Comparison of ENCODE assay signal across 25 mouse cellular contexts in genomic region chr4:45648884-45649577, GRCm38 (mm10).
"Had no signal": no experiment of that assay in that cellular context is flagged by ENCODE, and none has a peak within 500 bp of the region (broad histone marks: within the 10 kb centered on the region; RNA-seq: fewer than 3 reads in every experiment).

No protein-coding gene starts in this region.

- H3K4me2 ChIP-seq: heart, embryonic 12.5 days; hindbrain, embryonic 12.5 days; hindbrain, embryonic 14.5 days; intestine, embryonic 15.5 days; limb, embryonic 12.5 days; liver, embryonic 12.5 days had no signal

- H3K4me3 ChIP-seq: gastrocnemius, adult 2 months; heart, embryonic 10.5 days; heart, embryonic 12.5 days; hindbrain, embryonic 10.5 days; hindbrain, embryonic 12.5 days; intestine, embryonic 15.5 days; layer of hippocampus, adult 2 months; left cerebral cortex, adult 2 months; limb, embryonic 10.5 days; limb, embryonic 12.5 days; liver, embryonic 12.5 days had no signal

- H3K27ac ChIP-seq: gastrocnemius, adult 2 months; heart, embryonic 10.5 days; hindbrain, embryonic 10.5 days; hindbrain, embryonic 12.5 days; hindbrain, embryonic 14.5 days; intestine, embryonic 15.5 days; kidney, postnatal 0 days; layer of hippocampus, adult 2 months; left cerebral cortex, adult 2 months; limb, embryonic 10.5 days; limb, embryonic 12.5 days; liver, embryonic 12.5 days; liver, embryonic 14.5 days had no signal

- H3K9me3 ChIP-seq: heart, embryonic 10.5 days; heart, embryonic 12.5 days; hindbrain, embryonic 10.5 days; hindbrain, embryonic 12.5 days; intestine, embryonic 15.5 days; limb, embryonic 10.5 days; limb, embryonic 12.5 days; liver, embryonic 12.5 days had no signal

- H3K36me3 ChIP-seq: heart, embryonic 10.5 days; heart, embryonic 12.5 days; hindbrain, embryonic 10.5 days; hindbrain, embryonic 12.5 days; intestine, embryonic 15.5 days; limb, embryonic 10.5 days; limb, embryonic 12.5 days; liver, embryonic 12.5 days had no signal

- H3K27me3 ChIP-seq: heart, embryonic 12.5 days; intestine, embryonic 15.5 days; limb, embryonic 12.5 days; liver, embryonic 12.5 days had no signal

- ATAC-seq: forebrain, embryonic 16.5 days; hindbrain, embryonic 16.5 days; inflammation-experienced regulatory T-cells, adult 6 months; intestine, embryonic 15.5 days; liver, embryonic 12.5 days had no signal

- DNase-seq: gastrocnemius, adult 2 months; gastrocnemius, postnatal 10 days; gastrocnemius, postnatal 25 days; heart, adult 18-20 months; heart, postnatal 10 days; heart, postnatal 4 days; kidney, adult 18-20 months; kidney, postnatal 14 days; kidney, postnatal 4 days had no signal

- H3K4me1 ChIP-seq: heart, embryonic 12.5 days; intestine, embryonic 15.5 days; liver, embryonic 12.5 days had no signal

- H3K9ac ChIP-seq: heart, embryonic 12.5 days; hindbrain, embryonic 12.5 days; hindbrain, embryonic 14.5 days; intestine, embryonic 15.5 days; limb, embryonic 12.5 days; liver, embryonic 12.5 days; liver, embryonic 14.5 days had no signal
